Mouse (Mus musculus) MEL-GATA-1-ER (cell line): Measurements from ENCODE around the gene Spdye4b.
A peak's percentile ranks its signal among the peaks of the same experiment; 100 is the strongest.
"Not testable (repeated sequence)": the region's sequence is repeated elsewhere in the genome, so short reads cannot be mapped to it uniquely, and the experiment has no call there.

ENCODE experiments used
- DNase-seq: peaks from one replicate; pipeline ENCODE4 v3.0.0-alpha.2; 2012; ENCODE audit warnings: low read depth; ENCODE audit errors: extremely low read depth

The Spdye4b gene

DNA sequence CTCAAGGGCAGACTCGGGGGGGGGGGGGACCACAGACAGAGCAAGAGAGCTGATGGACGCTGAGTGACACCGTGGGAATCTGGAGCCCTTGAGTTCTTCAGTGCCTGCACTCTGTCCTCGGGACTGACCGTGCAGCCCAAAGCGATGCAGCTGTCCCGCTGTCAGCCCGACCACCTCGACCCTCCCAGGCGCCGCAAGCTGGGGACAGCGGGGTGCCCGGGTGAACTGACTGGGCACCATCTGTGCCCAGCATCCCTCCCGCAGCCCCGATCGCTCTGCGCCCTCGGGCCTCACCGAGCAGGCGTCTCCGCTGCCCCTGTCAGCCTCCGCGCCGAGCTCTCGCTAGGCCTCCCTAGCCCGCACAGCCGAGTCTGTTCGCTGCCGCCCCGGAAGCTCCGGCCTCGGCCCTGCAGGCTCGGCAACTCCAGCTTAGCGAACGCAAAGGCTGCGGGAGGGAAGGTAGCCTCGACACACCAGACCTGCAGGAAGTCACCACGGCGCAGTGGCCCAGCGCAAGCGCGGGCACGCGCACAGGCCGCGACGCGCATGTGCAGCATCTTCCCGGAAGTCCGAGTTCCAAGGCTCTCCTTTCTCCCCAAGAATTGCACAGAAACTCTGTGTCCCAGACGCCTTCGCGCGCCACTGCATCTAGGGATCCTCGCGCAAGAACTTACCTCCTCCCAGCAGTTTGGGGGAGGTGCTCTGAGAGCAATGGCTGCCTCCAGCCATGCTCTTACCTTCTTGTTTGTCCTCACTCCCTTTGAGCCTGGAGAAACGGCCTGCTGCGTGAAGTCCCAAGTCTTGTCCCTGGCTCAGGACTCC, at the start of gene Spdye4b, which contains the start of gene Rbak:
TSS of gene Spdye4b (plus strand) at position 763 of the 822 bp plus-strand sequence.
TSS of gene Rbak (minus strand) at position 521 of the 822 bp plus-strand sequence.
- peak; percentile 97 for DNase-seq

DNA sequence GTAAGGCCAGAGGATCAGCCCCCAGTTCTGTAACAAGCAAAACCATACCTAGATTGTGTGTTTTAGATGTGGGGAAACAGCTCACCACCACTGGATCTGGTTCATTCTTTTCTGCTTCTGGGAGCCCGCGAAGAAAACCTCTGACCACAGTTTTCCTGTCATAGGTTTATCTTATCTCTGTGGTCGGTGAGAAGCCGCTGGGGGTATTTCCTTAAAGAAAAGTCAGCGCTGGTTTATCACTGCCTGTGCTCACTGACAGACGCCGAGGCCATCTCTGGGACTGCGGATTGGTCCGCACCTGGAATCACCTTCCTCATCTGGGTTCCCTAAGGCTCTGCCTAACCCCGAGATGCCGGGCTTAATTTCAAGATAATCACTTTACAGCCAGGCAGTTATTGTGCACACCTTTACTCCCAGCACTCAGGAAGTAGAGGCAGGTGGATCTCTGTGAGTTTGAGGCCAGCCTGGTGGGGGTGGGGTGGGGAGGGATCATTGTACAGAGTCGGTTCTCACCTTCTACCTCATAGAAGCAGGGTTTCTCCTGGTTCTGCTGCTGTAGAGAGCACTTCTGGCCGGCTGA, 47.8 kb upstream of the Spdye4b start:
- peak; percentile 54 for DNase-seq

DNA sequence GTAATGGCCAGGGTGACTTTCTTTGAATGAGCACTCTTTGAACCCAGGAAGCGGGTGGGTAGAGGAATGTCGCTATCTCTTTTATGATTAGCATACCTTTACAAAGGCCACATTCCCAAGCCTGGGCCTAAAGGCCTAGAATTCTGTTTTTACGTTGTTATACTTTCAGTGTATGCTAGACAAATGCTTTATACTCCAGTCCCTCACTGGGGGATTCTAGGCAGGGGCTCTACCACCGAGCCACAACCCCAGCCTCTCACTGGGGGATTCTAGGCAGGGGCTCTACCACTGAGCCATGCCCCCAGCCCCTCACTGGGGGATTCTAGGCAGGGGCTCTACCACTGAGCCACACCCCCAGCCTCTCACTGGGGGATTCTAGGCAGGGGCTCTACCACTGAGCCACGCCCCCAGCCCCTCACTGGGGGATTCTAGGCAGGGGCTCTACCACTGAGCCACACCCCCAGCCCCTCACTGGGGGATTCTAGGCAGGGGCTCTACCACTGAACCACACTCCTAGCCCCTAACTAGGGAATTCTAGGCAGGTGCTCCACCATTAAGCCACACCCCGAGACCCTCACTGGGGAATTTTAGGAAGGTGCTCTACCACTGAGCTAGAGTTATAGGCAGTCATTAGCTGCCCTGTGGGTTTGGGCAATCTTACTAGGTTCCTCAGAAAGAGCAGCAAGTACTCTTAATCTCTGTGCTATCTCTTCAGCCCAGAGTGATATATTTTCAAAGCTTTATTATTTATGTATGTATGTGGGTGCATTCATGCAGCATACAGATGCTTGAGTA, 46.4 kb upstream of the Spdye4b start:
- not testable (repeated sequence) for DNase-seq

DNA sequence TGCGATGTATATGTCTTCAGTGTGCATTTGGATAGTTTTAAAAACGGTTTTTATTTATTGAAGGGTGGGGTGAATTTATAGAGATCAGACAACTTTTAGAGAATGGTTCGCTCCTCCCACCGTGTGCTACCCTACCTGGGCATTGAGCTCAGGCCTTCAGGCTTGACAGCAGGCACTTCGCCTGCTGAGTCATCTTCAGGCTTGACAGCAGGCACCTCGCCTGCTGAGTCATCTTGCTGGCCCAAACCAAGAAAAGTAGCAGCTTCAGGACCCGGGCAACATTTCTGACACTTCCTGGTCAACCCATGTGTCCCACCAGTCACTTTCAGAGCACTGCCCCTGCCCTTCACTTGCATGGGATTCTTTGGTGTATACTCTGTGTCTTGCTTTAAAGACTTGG, 45.8 kb upstream of the Spdye4b start:
- DNase-seq, result peak; percentile 19

DNA sequence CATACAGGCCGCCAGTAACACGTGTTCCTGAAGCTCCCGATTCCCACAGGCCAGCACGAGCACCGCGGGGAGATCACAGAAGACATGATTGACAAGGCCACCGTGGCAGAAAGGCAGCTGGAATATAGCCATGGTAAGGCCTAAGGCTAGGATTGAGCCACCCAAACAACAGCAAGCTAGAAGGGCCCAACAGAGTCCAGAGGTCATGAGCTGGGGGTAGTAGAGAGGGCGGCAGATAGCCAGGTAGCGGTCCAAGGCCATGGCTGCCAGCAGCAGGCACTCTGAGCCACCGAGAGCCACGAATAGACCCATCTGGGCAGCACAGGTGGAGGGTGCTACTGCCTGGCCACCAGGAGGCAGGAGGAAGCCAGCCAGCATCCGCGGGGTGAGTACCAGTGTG, 43.2 kb upstream of the Spdye4b start:
- DNase-seq, result no peak

DNA sequence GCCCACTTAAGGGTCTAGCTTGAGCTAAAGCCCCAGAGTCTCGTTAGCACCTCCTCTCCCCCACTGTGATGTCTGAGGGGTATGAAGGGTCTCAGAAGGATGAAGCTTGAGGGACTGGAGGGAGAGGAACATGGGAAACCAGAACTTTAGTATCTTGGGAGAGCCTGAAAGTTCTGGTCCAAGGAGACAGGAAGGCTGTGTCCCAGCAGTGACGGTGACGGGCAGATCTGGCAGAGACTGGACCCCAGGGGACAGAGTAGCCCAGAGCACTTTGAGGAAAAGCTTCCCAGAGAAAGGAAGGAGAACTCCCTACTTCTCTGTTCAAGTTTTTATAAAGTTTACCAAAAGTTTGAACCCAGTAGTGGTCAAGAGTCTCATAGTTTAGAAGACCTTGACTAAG, 33.3 kb upstream of the Spdye4b start, which contains the start of gene Olfr718-ps1:
TSS of gene Olfr718-ps1 (minus strand) at position 101 of the 400 bp plus-strand sequence.
- DNase-seq, result no peak

DNA sequence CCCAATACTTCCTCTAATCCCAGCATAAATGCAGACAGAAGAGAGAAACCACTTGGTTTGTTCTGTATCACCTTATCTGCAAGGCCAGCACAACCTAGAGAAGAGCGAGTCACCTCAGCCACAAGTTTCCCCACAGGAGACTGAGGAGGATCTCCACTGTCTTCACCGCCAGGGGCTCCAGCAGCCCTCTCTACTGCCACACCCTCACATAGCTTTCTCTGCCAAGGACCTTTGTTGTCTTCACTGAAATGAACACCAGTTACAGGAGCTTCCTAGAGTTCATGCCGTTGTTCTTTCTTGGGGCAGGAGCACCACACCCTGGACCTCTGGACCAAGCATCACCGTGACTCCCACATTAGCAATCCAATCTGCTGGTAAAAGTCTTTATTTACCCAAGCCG, 32.2 kb upstream of the Spdye4b start:
- no peak for DNase-seq

DNA sequence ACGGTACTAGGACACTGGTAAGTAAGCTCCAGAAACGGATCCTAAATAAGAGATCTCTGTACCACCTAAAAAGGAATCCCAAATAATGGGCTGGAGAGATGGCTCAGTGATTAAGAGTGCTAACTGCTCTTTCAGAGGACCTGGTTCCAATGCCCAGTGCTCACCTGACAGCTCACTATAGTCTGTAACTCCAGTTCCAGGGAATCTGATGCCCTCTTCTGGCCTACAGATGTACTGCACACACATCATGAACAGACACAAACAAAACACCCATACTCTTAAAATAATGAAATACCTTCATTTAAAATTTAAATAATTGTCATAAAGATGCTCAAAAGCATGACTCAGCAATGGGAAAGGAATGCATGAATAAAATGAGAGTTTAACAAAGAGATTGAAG, 31.3 kb upstream of the Spdye4b start:
- no peak for DNase-seq

DNA sequence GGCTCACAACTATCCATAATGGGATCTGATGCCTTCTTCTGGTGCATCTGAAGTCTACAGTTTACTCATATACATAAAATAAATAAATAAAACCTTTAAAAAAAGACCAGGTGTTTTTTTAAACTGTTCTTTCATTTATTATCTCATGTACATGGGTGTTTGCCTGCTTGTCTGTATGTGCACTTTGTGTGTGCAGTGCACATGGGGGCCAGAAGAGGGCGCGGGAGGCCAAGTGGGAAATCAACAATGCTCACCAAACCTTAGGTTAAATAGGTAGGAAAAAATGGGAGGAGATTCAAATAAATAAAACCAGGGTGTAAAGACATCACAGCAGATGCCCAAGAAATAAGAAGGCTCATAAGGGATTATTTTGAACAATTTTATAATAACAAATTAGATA, 30.8 kb upstream of the Spdye4b start:
- no peak for DNase-seq

DNA sequence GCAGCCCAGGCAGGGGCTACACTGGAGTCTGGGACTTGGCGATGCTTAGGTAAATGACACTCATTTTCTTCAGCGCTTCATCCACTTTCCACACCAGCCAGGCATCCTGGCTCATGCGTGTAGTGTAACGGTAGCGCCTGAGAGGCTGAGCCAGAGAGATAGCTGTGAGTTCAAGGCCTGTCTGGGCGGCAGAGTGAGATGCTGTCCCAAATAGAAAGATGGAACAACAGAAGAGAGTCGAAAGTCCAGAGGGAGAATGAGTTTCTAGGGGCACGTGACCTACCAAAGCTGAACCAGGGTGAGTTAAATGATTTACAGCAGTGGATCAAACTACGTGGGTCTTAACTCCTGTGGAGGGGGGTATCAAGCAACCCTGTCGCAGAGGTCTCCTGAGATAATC, 27.1 kb upstream of the Spdye4b start:
- no peak for DNase-seq

DNA sequence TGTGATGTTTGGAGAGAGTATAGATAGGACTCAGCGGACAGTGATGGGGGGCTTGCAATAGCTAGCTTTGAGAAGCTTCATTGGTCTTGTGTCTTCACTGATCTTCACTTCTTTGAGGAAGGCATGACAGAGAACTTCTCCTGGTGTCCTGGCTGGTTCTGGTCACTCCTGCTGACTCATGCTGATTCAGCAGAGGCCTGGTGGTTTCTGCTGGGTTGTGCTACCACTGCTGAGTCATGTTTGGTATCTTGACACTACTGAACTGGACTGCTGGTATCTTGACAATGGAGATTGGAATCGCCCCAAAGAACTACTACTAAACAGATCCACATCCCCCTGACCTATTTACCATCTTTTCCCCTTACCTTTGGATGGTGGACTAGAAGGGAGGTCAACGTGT, 25.3 kb upstream of the Spdye4b start:
- no peak for DNase-seq

DNA sequence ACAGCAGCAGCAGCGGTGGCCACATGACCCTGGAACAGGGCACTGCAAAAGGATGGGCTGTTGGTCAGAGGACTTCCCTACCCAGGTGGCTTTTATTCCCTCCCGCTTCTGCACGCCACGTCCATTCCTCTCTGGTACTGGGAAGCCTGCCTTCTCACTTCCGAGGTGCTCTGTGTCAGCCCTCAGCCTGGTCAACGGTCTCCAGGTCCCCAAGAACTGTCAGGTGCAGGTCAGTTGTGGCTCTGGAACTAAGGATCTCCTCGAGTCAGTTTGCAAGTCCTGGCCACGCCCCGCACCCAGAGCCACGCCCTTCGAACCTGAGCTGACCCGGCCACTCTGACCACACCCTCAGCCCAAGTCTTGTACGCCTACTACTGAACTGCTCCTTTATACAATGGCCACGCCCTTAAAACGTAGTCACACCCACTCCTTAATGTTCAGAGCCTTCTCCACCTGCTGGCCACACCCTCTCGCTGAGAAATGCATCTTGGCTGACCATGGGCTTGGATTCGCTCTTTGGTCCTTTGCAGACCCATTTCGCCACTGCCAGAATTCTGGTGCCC, 15.2 kb upstream of the Spdye4b start:
- no peak for DNase-seq

DNA sequence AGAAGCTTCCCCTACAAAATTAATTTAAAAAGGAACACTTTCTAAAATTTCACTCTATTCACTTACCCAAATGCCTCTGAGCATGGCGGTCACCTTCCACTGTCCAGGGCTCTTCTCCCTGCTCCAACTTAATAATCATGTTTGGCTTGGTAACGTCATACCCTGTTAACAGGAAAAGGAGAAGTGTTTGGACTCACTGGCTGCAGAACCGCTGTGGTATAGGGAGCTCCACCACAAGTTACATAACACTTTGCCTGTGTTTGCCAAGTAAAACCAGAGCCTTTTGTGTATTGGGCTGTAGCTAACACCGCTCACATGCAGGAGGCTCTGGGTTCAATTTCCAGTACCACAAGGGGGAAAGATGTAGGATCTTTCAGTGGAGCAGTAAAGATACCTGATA, 4.8 kb upstream of the Spdye4b start:
- no peak for DNase-seq

DNA sequence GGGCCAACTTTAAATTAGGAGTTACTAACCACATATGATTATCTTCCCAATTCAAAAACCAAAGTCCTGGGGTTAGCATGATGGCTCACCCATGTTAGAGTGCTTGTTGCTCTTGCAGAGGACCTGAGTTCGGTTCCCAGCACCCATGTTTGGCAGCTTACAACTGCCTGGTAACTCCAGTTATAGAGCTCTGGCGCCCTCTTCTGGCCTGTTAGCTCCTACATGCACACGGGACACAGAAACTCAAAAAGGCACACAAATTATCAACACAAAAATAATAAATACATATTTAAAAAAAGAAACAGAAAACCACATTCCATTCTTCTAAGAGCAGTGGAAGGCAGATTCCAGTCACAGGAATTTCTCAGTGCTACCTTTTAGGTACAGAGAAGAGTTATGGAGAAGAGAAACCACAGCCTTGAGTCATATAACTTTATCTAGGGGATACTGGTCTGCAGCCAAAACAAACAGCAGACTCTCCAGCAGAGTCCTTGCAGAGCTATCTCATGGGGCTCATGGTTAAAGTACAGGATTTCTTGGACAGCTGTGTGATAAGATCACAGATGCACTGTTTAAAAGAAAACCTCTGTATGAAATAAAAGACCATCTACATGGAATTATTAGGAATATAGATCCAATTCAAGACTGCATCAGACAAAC, 3.1 kb upstream of the Spdye4b start:
- no peak for DNase-seq

DNA sequence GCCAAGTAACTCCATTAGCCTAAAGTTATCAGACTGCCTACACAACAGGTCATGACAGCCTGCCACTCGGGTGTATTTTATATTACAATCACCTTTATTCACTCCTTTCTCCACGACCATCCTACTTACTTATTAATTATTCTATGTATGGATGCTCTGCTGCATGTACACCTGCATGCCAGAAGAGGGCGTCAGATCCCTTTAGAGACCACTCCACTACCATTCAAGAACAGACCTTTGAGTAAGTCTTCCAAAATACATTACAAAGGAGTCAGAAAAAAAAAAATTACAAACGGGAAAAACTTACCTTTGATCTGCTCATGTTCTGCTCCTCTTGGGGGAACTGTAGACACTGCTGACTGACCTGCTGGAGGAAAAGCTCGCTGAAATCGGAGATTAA, 1.6 kb upstream of the Spdye4b start:
- DNase-seq, result peak; percentile 56

DNA sequence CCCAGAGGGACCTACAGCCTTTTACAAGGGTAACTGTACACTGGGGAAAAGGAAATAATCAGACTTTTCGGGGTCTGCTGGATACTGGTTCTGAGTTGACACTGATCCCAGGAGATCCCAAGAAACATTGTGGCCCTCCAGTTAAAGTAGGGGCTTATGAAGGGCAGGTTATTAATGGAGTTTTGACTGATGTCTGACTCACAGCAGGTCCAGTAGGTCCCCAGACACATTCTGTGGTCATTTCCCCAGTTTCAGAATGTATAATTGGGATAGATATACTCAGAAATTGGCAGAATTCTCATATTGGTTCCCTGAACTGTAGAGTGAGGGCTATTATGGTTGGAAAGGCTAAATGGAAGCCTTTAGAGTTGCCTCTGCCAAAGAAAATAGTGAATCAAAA, 7.2 kb downstream of the Spdye4b start:
- DNase-seq, result not testable (repeated sequence)

DNA sequence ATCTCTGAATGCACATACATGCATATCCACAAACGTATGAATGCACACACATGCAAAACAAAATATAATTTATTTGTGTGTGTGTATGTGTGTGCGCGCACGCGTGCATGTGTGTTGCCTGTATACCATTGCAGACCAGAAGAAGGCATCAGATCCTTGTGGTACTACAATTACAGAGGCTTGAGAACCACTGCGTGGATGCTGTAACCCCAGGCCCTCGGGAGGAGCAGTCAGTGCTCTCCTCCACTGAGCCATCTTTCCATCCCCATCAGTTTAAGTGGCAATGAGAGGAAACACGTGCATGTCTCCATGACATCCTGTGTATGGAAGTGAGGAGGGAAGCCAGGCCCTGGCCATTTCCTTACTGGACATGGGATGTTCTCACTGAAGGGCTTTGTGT, 12.0 kb downstream of the Spdye4b start:
- DNase-seq, result no peak

DNA sequence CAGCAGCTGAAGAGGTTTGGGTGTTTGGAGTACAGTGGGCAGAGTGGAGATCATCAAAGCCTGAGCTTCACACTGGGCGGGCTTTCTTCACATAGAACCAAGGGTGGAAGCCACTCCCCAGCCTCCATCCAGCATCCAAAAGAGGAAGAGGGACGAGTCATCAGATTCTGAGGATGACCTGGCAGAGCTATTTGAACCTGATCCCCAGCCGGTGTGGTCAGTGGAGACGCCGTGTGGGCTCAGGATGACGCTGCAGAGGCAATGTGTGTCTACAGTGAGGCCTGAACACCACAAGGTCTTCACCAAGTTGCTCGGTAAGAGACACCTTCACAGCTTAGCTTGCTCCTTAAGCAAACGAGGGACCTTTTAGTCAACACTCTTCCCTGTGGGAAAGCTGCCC, 13.9 kb downstream of the Spdye4b start:
- not testable (repeated sequence) for DNase-seq

DNA sequence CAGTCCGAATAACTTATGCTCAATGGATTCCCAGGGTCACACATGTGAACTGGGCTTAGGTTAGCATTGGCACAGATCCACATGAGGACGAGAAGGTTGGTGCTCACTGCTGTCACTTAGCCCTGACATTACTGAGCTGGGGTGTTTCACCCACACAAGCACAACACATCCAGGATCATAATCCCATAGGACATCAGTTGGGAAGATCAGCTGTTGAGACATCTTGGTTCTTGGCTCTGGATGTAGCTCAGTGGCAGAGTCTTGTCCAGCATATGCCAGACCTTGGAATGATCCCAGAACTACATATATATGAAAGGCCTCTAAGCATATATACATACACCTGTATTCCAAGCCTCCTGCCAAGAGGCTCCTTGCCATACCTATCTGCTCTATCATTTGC, 14.3 kb downstream of the Spdye4b start:
- no peak for DNase-seq

DNA sequence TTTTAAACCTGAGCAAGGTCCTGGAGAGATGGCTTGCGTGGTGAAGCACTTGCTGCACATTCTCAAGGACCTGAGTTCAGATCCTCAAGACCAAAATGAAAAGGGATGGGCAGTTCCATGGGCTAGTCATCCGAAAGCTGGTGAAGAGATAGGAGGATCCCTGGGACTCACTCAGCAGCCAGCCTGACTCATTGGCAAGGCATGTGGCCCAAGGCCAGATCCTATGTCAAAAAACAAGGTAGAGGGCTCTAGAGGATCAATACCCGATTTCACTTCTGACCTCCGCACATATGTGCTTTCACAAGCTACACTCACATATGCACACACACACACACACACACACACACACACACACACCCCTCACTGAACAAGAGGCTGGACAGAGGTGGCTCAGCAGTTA, 15.7 kb downstream of the Spdye4b start:
- no peak for DNase-seq

DNA sequence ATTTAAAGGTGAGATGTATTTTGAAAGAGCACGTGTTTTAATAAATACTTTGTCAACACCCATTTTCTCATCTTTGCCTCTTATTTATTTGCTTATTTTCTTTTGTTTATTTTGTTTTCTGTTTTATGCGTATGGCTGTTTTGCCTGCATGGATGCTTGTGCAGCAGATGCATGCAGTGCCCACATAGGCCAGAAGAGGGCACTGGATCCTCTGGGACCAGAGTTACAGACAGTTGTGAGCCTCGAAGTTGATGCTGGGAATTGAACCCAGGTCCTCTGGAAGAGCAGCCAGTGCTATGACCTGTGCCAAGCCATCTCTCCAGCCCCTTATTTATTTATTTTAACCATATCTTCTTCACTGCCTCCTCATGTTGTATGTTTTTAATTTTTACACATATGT, 24.2 kb downstream of the Spdye4b start:
- no peak for DNase-seq
